Mouse (Mus musculus) mature B cell (primary cell): ENCODE data around the gene 2310022B05Rik.

Source experiments
- in situ Hi-C: fragments of 300-500 bp; cut with MboI; formaldehyde crosslinking; loops from 2 replicates; pipeline ENCODE4 v1.14.3; 2019

2310022B05Rik gene

GRCm38 (mm10) chr8:124663112-124663873 is at the start of gene 2310022B05Rik:
Gene 2310022B05Rik, minus strand, starts transcription at chr8:124663369.
- in situ Hi-C loops = no loop called here

- in situ Hi-C loops = no loop called here
Measured at GRCm38 (mm10) chr8:124705823-124706222, 42.7 kb upstream of the 2310022B05Rik start.

DNA sequence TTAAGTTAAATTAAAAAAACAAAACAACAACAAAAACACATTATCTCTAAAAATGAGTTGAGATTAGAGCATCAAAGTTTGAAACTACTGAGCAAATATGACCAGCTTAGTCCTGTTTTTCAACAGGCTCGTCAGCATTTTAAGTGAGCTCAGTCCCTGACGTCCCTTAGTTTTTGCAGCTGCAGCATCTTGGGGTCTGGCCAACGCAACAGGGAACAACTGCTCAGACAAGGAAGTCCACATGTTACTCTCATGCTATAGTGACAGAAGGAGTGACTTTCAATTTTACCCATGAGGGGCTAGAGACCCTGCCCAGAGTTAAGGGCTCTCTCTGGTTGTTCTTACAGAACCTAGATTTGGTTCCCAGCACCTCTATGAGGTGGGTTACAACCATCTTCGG is 41.2 kb upstream of the 2310022B05Rik start:
- in situ Hi-C loops = no loop called here

DNA sequence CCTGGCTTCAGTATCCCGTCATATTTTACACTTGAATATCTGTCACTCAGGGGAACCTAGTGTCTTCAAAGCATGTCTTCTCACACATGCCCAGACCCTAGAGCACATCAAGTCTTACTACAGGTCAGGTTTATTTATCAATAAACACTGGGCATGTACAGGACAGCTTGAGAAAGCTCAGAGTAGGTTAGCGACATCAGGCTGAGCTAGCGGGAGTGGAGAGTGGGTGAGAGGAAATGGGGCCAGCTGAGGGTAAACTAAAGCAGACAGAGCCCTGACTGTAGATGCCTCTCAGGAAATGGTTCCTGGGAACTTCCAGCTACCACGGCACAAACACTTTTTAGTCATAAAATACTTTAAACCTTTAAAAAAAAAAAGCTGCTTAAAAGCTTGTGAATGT is 40.4 kb upstream of the 2310022B05Rik start:
- in situ Hi-C loops = no loop called here

GRCm38 (mm10) chr8:124702183-124702582 is 39.0 kb upstream of the 2310022B05Rik start:
- in situ Hi-C loops = no loop called here

- in situ Hi-C loops = no loop called here
Measured at GRCm38 (mm10) chr8:124701023-124701422, 37.9 kb upstream of the 2310022B05Rik start.

DNA sequence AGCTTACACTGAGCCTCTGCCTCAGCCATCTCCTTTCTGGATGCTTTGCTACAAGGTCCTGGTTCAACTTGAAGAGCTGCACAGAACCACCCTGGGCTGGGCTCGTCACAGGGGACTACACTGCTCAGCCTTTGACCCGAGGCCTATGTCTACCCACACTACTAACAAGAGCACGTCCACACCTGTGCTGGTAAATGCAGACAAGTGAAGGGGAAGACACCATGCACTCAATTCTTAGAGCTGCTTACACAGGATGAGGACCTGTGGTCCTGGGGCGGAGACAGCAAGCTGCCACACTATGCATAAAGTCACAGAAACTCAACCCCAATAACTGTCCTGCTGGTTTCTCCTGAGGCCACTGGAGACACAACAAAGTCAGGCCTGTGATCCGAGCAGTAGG is 37.1 kb upstream of the 2310022B05Rik start:
- in situ Hi-C loops = no loop called here

GRCm38 (mm10) chr8:124695424-124696100 is 32.4 kb upstream of the 2310022B05Rik start:
- in situ Hi-C loops = no loop called here

DNA sequence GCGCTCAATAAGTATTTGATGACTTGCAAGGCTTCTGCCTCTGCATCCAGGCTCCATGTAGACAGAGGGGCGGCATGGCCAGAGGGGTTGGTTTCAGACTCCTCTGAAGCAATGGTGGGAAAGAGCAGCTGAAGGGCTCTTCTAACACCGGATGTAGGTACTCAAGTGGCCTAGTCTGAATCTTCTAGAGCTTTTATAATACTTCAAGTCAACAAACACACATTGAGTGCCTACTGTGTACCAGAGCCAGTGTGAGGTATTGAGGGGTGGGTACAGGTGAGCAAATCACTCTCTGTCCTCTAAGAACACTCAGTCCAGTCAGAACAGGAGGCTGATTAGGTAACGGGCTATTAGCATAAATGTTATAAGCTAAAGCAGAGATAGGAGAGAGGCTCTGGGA is 28.5 kb upstream of the 2310022B05Rik start:
- in situ Hi-C loops = no loop called here

DNA sequence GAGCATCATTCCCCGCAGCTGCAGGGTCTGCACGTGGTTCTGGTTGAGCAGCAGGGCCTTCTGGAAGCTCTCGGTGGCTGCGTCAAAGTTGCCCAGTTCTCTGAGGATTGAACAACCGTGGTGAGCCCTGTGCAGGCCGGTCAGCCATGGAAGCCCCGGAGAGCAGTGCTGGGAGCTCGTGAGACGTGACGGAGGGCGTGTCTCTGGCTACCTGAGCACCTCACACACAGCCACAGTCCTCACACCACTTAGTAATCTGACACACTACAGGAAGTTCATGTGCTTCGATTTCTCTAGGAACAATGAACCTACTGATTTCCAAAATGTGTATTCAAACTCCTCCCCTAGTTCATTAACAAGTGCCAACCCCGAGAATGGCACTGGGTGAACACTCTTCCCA is 25.7 kb upstream of the 2310022B05Rik start:
- in situ Hi-C loops = no loop called here

GRCm38 (mm10) chr8:124682218-124682617 is 19.0 kb upstream of the 2310022B05Rik start:
- in situ Hi-C loops = no loop called here

DNA sequence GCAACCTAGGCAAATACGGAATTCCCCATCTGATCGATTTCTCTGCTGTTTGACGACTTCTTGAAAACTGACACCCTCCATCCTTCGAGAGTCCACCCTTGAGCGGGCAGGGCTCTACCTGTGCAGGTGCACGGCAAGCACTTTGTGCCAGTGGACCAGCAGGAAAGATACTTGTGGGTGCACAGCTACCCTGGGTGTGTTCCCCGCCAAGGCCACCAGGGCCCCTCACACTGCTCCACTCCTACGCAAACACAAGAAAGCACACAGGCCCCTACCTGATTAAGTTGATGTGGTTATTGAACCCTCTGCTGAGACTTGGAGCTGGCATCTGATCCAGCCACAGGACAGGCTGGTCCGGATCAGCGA is 18.6 kb upstream of the 2310022B05Rik start:
- in situ Hi-C loops = no loop called here

DNA sequence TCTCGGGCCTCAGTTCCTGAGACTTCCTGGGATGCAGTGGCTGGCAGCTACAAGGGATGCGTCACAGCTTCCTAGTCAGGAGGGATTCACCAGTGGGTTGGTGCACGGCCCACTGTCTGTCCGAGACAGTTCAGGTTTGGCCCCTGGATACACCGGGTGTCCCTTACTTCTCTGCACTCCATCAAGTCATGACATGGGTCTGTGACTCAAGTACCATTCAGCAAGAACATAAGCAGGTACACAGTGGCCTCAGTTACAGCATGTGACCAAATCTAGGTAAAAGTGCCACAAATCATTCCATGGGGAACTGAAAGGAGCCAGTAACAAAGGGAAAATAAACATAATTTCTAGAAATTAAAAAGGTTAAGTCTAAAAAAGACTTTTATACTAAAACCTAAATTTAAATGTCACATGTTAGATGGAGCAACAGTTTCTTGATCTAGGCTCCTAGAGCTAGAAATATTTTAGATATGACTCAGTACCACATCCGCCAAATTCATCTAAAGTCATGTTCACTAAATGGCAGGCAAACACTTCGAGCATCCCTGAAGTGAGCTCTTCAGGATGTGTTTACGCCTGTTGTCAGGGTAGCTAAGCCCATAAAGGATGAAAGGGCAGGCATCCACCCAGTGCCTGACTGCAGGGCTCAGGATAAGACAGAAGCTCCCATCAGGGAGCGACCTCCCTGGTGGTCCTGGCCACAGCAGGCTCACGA is 18.1 kb upstream of the 2310022B05Rik start:
- in situ Hi-C loops = no loop called here

DNA sequence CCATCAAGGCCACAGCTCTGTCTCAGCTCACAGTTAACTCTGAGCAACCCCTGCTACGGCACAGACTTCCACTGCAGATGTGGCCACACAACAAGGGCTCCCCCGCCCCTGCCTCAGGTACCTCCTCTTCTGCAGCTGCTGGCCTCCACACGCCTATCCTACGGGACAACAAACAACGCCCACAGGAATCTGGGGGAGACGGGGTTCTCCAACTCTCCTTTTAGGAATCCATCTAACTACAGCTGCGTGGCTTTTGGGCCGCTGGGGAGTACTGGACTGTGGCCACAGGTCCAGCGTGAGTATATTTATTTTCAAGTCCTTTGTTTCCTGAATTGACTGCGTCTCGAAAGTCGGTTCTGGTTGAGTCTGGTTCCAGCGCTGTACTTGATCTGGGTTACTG is 15.1 kb upstream of the 2310022B05Rik start:
- in situ Hi-C loops = no loop called here

DNA sequence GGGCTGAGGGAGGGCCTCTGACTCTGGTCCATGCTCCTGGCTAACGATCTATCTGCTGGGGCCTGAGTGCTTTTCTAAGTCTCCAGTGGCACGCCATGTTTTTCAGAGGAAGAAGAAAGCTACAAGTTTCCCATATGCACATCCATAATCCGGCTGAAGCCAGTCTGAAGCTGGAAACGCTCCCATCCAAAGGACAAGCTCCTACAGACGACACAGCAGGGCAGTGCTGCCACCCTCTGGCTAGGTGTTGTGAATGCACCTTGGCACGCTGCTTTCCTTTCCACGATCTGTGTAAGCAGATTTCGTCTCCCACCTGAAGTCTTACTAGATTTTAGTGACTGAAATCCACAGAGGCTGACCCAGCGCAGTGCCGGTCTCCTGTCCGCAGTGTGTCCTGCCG is 14.3 kb upstream of the 2310022B05Rik start:
- in situ Hi-C loops = no loop called here

DNA sequence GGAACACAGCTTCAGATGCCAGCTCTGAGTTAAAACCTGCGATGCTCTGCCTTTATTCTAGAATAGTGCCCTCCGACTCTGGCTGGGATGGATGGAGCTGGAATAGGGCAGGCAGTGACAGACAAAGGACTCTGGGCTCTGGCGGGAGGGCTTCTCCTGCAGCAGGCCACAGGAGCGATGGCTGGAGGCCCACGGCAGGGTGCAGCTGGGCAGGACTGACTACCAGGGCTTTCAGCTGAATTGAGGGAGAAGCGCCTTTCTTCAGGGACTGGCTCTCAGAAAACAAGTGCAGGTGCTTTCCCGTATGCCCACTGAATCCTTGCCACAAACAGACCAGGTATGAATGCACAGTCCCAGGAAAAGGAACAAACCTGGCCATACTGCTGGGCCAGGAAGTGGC is 13.9 kb upstream of the 2310022B05Rik start:
- in situ Hi-C loops = no loop called here

GRCm38 (mm10) chr8:124676661-124677060 is 13.5 kb upstream of the 2310022B05Rik start:
- in situ Hi-C loops = no loop called here

GRCm38 (mm10) chr8:124672345-124672744 is 9.2 kb upstream of the 2310022B05Rik start:
- in situ Hi-C loops = no loop called here

DNA sequence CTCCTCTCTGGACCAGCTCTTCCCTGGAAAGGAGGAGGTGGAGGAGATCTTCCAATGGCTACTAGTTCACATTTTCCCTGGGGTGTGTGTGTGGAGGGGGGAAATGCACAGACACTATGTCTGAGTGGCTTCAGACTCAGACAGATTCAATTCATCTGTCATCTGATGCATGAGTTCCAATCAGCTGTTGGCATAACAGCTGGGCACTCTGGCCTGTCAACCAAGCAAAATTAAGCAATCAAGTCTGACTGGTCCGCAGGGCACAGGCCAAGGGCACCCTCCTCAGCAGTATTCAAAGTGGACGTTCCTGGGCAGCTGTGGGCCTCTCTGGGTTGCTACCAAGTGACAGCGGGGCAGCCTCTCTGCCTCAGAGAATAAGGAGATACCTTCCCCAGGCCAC is 5.6 kb upstream of the 2310022B05Rik start:
- in situ Hi-C loops = no loop called here

DNA sequence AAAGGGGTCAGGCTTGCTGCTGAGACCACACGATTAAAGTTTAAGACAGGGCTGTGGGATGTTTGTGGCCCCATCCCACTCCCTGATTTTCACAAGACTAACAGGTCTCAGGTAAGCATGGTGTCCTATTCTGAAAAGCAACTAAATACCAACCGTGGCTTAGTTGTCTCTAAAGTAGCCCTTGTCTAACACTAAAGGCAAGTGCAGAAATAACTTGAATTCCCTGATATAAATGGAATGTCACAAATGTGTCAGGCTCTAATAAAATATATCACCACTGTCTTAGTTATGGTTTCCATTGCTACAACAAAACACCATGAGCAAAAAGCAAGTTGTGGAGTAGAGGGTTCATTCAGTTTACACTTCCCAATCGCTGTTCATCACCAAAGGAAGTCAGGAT is 1.2 kb upstream of the 2310022B05Rik start:
- in situ Hi-C loops = no loop called here

GRCm38 (mm10) chr8:124663874-124664230 is 683 bp upstream of the 2310022B05Rik start:
- in situ Hi-C loops = no loop called here

GRCm38 (mm10) chr8:124662446-124663111 is 590 bp downstream of the 2310022B05Rik start:
- in situ Hi-C loops = no loop called here
